Mouse (Mus musculus): Measurements from ENCODE around the gene Arhgap31.

DNA sequence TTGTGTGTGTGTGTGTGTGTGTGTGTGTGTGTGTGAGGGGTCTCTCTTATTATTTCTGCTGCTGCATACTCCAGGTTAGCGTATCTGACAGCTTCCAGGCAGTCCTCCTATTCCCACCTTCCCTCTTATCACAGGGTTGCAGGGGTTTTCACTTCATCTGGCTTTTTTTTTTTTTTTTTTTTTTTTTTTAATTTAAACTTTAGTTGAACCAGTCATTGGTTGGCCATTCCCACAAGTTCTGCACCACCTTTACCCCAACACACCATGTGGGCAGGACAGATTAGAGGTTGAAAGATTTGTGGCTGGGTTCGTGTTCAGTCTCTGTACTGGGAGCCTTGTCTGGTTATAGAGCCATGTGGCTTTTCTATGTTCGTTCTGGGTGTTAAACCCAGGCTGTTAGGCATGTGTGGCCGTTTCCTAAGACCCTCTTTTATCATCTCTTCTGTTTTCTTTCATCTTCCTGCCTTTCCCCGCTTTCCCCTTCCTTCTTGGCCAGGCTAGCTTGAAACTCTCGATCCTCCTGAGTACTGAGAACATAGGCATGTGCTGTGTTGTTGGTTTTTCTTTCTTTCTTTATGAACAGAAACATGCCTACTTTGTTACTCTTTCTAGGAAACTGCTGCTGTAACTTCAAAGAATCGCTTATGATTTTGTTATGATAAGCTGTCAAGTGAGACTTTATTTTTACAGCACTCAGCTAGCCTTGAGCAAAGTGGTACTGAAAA is 42.5 kb upstream of the Arhgap31 start:
- TF ChIP-seq POLR2A (IDR thresholded peaks at IDR 0.05; ENCODE audit: insufficient read depth, low read depth, low read length) = no peak
- TF ChIP-seq CTCF (IDR thresholded peaks at IDR 0.05; ENCODE audit: insufficient read depth, low read depth, low read length) = no peak

All from olfactory bulb, adult 2 months (tissue).